Mouse (Mus musculus): Measurements from ENCODE around the gene Atp4b. TPM values are rescaled to one million over a fixed set of nuclear protein-coding genes. Genes with fewer than 3 reads are reported as not detected.

Atp4b gene
- total RNA-seq (2014; fragmentation: Nextera tagmentation), result not detected in 2 replicates
- total RNA-seq (2017), result 0.33 TPM in 1 of 2 replicates, not detected in the other
- polyA plus RNA-seq (2012), result not detected in 2 replicates

- DNase-seq (ENCODE audit: low spot score) (no peak), ATAC-seq (ENCODE audit: extremely low read depth, insufficient number of reproducible peaks, low FRiP score, poor library complexity, severe bottlenecking) (no peak)
- Histone ChIP-seq H3K36me3 (replicated peaks) (no peaks in the 10 kb centered on the region), H3K4me3 (ENCODE audit: low read depth, low read length) (no peak within 1 kb of the TSS), H3K4me1 (ENCODE audit: insufficient read depth, low read depth, low read length) (no peaks in the 10 kb centered on the region), H3K9me3 (replicated peaks) (no peaks in the 10 kb centered on the region), H3K27me3 (ENCODE audit: insufficient read depth, low read length) (peaks cover 30% of the 10 kb centered on the region)
- TF ChIP-seq TAL1 (conservative IDR thresholded peaks at IDR 0.05; ENCODE audit: low read depth, low read length) (no peak), GATA1 (IDR thresholded peaks at IDR 0.05; ENCODE audit: borderline replicate concordance, low read length) (no peak), GATA2 (IDR thresholded peaks at IDR 0.05; ENCODE audit: borderline replicate concordance, low read depth, low read length) (no peak), POLR2AphosphoS5 (IDR thresholded peaks at IDR 0.05; ENCODE audit: insufficient replicate concordance, low read depth, low read length) (no peak), CTCF (IDR thresholded peaks at IDR 0.05; ENCODE audit: low read depth, low read length) (no peak)
Measured at GRCm38 (mm10) chr8:13396725-13397124, at the start of gene Atp4b. Gene Atp4b (minus strand): TSS chr8:13396825.

- Histone ChIP-seq H3K4me3 (ENCODE audit: low read depth, low read length) (no peak overlapping the region), H3K4me1 (ENCODE audit: insufficient read depth, low read depth, low read length) (no peaks in the 10 kb centered on the region), H3K27me3 (ENCODE audit: insufficient read depth, low read length) (peaks cover 4% of the 10 kb centered on the region), H3K36me3 (replicated peaks) (no peaks in the 10 kb centered on the region), H3K9me3 (replicated peaks) (no peaks in the 10 kb centered on the region)
- no peak for ATAC-seq (ENCODE audit: extremely low read depth, insufficient number of reproducible peaks, low FRiP score, poor library complexity, severe bottlenecking)
- no peak for DNase-seq (ENCODE audit: low spot score)
- no peak for TF ChIP-seq POLR2AphosphoS5 (IDR thresholded peaks at IDR 0.05; ENCODE audit: insufficient replicate concordance, low read depth, low read length)
- no peak for TF ChIP-seq TAL1 (conservative IDR thresholded peaks at IDR 0.05; ENCODE audit: low read depth, low read length)
- TF ChIP-seq GATA2 (IDR thresholded peaks at IDR 0.05; ENCODE audit: borderline replicate concordance, low read depth, low read length), result no peak
- no peak for TF ChIP-seq CTCF (IDR thresholded peaks at IDR 0.05; ENCODE audit: low read depth, low read length)
- TF ChIP-seq GATA1 (IDR thresholded peaks at IDR 0.05; ENCODE audit: borderline replicate concordance, low read length), result no peak
Measured at GRCm38 (mm10) chr8:13442152-13442551, 45.5 kb upstream of the Atp4b start.

GRCm38 (mm10) chr8:13437531-13437930, 40.9 kb upstream of the Atp4b start:
- ATAC-seq (ENCODE audit: extremely low read depth, insufficient number of reproducible peaks, low FRiP score, poor library complexity, severe bottlenecking) (no peak), DNase-seq (ENCODE audit: low spot score) (no peak)
- TF ChIP-seq POLR2AphosphoS5 (IDR thresholded peaks at IDR 0.05; ENCODE audit: insufficient replicate concordance, low read depth, low read length) (no peak), GATA1 (IDR thresholded peaks at IDR 0.05; ENCODE audit: borderline replicate concordance, low read length) (no peak), GATA2 (IDR thresholded peaks at IDR 0.05; ENCODE audit: borderline replicate concordance, low read depth, low read length) (no peak), TAL1 (conservative IDR thresholded peaks at IDR 0.05; ENCODE audit: low read depth, low read length) (no peak)
- Histone ChIP-seq H3K36me3 (replicated peaks) (no peaks in the 10 kb centered on the region), H3K9me3 (replicated peaks) (no peaks in the 10 kb centered on the region), H3K4me3 (ENCODE audit: low read depth, low read length) (no peak overlapping the region), H3K4me1 (ENCODE audit: insufficient read depth, low read depth, low read length) (no peaks in the 10 kb centered on the region), H3K27me3 (ENCODE audit: insufficient read depth, low read length) (peaks cover 9% of the 10 kb centered on the region)

GRCm38 (mm10) chr8:13436052-13436451, 39.4 kb upstream of the Atp4b start:
- TF ChIP-seq TAL1 (conservative IDR thresholded peaks at IDR 0.05; ENCODE audit: low read depth, low read length) (no peak), POLR2AphosphoS5 (IDR thresholded peaks at IDR 0.05; ENCODE audit: insufficient replicate concordance, low read depth, low read length) (no peak), GATA1 (IDR thresholded peaks at IDR 0.05; ENCODE audit: borderline replicate concordance, low read length) (no peak), CTCF (IDR thresholded peaks at IDR 0.05; ENCODE audit: low read depth, low read length) (no peak), GATA2 (IDR thresholded peaks at IDR 0.05; ENCODE audit: borderline replicate concordance, low read depth, low read length) (no peak)
- ATAC-seq (ENCODE audit: extremely low read depth, insufficient number of reproducible peaks, low FRiP score, poor library complexity, severe bottlenecking) (no peak), DNase-seq (ENCODE audit: low spot score) (no peak)
- Histone ChIP-seq H3K27me3 (ENCODE audit: insufficient read depth, low read length) (peaks cover 9% of the 10 kb centered on the region), H3K4me1 (ENCODE audit: insufficient read depth, low read depth, low read length) (no peaks in the 10 kb centered on the region), H3K9me3 (replicated peaks) (no peaks in the 10 kb centered on the region), H3K4me3 (ENCODE audit: low read depth, low read length) (no peak overlapping the region), H3K36me3 (replicated peaks) (no peaks in the 10 kb centered on the region)

GRCm38 (mm10) chr8:13434889-13435288, 38.3 kb upstream of the Atp4b start, which contains the start of gene Tmem255b:
Gene Tmem255b (plus strand): TSS chr8:13435189.
- Histone ChIP-seq H3K4me1 (ENCODE audit: insufficient read depth, low read depth, low read length) (no peaks in the 10 kb centered on the region), H3K4me3 (ENCODE audit: low read depth, low read length) (no peak within 1 kb of the TSS), H3K27me3 (ENCODE audit: insufficient read depth, low read length) (peaks cover 12% of the 10 kb centered on the region), H3K9me3 (replicated peaks) (no peaks in the 10 kb centered on the region), H3K36me3 (replicated peaks) (no peaks in the 10 kb centered on the region)
- TF ChIP-seq GATA1 (IDR thresholded peaks at IDR 0.05; ENCODE audit: borderline replicate concordance, low read length) (no peak), CTCF (IDR thresholded peaks at IDR 0.05; ENCODE audit: low read depth, low read length) (no peak)
- ATAC-seq (ENCODE audit: extremely low read depth, insufficient number of reproducible peaks, low FRiP score, poor library complexity, severe bottlenecking), result no peak
- no peak for DNase-seq (ENCODE audit: low spot score)

- no peaks in the 10 kb centered on the region for H3K36me3 ChIP-seq (replicated peaks)
- ATAC-seq (ENCODE audit: extremely low read depth, insufficient number of reproducible peaks, low FRiP score, poor library complexity, severe bottlenecking) (no peak), DNase-seq (ENCODE audit: low spot score) (no peak)
- H3K27me3 ChIP-seq (ENCODE audit: insufficient read depth, low read length), result peaks cover 10% of the 10 kb centered on the region; the same call in 1 of the 2 replicates
- H3K4me3 ChIP-seq (ENCODE audit: low read depth, low read length), result no peak overlapping the region
- no peaks in the 10 kb centered on the region for H3K9me3 ChIP-seq (replicated peaks)
- H3K4me1 ChIP-seq (ENCODE audit: insufficient read depth, low read depth, low read length), result no peaks in the 10 kb centered on the region
- TF ChIP-seq POLR2AphosphoS5 (IDR thresholded peaks at IDR 0.05; ENCODE audit: insufficient replicate concordance, low read depth, low read length) (no peak), CTCF (IDR thresholded peaks at IDR 0.05; ENCODE audit: low read depth, low read length) (no peak), TAL1 (conservative IDR thresholded peaks at IDR 0.05; ENCODE audit: low read depth, low read length) (no peak), GATA2 (IDR thresholded peaks at IDR 0.05; ENCODE audit: borderline replicate concordance, low read depth, low read length) (no peak), GATA1 (IDR thresholded peaks at IDR 0.05; ENCODE audit: borderline replicate concordance, low read length) (no peak)
Measured at GRCm38 (mm10) chr8:13433130-13433529, 36.5 kb upstream of the Atp4b start.

Data from G1E (cell line).